Mouse (Mus musculus) liver, adult 2 months (tissue): ENCODE results near the gene Dusp23.

ENCODE experiments used
- CTCF ChIP-seq: fragments of 200-500 bp; IDR thresholded peaks from 2 replicates; pipeline ENCODE4 v1.5.1; 2011; ENCODE audit warnings: low read depth, low read length, control low read depth
- POLR2A ChIP-seq: fragments of 200-500 bp; IDR thresholded peaks from 2 replicates; pipeline ENCODE4 v1.6.1; 2011; ENCODE audit warnings: low read length, control low read depth; ENCODE audit not compliant: insufficient read depth; ENCODE audit errors: extremely low read depth

DNA sequence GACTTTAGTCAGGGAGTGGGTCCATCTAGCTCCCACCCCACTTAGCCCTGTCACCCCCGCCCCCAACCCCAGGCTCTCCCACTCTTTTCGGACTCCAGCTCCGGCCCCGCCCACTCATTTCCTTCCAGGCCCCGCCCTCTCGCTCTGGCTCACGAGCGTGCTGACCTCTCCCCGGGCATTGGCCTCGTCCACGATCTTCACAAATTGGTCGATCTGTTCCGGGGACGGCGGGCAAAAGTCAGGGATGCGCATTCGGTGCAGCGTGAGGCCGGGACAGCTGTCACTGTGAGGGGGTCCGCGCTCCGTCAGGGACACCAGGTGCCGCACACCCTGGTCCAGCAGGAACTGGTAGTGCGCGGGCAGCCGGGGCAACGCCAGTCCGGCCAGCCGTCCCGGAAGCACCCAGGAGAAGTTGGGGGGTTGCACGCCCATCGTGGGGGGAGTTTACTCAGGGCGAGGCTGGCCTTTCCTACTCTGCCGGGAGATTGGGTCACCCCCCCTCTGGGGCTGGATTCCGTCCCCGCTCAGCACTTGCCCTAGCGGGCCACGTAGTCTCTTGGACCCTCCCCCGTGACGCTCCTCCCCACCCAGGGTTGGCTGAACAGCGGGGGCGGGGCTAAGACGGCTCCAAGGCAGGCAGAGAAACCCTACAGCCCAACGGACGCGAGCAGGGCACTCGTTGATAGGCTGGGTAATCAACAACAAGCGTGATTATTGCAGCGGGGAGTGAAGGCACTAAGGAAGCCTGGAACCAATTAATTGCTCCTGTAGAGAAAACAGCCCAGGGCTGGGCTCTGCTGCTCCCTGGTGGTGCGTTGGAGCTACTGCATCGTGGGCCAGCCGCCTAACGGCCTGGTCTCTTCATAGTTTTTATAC is at the start of gene Dusp23:
- TF ChIP-seq CTCF (peak; percentile 98), POLR2A (peak; percentile 48; the same call in 1 of the 2 replicates)
